Comparison of ENCODE assay signal across 23 mouse cellular contexts in the genomic region with DNA sequence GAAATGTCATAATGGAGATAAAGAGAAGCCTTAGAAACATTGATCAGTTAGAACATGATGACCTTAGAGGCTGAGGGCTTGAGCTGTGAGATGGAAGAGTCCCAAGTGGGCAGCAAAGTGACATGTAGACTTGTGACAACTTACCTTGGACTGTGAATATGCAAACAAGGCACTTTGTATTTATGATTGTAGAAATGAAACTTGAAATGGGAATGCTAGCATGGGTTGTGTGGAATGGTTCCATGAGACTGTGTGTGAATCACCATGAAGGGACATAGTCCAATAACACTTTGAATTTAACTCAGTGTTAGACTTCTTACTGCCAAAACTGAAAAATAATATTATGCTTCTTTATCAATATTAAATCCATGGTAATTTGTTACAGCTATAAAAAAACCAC.
"Had no signal": no experiment of that assay in that cellular context is flagged by ENCODE, and none has a peak within 500 bp of the region (broad histone marks: within the 10 kb centered on the region; RNA-seq: fewer than 3 reads in every experiment).

No protein-coding gene starts in this region.

- ATAC-seq: liver, embryonic 12.5 days; liver, postnatal 0 days; lung, postnatal 0 days; midbrain, embryonic 13.5 days; midbrain, embryonic 15.5 days; midbrain, embryonic 16.5 days had no signal

- H3K36me3 ChIP-seq: limb, embryonic 10.5 days; limb, embryonic 12.5 days; limb, embryonic 13.5 days; limb, embryonic 15.5 days; liver, embryonic 12.5 days; liver, embryonic 13.5 days; liver, embryonic 15.5 days; lung, embryonic 15.5 days; midbrain, embryonic 10.5 days; midbrain, embryonic 12.5 days; midbrain, embryonic 13.5 days; midbrain, embryonic 15.5 days; neural tube, embryonic 12.5 days had no signal

- H3K9ac ChIP-seq: limb, embryonic 12.5 days; limb, embryonic 13.5 days; limb, embryonic 15.5 days; liver, embryonic 12.5 days; liver, embryonic 13.5 days; liver, embryonic 14.5 days; liver, embryonic 15.5 days; liver, postnatal 0 days; lung, embryonic 14.5 days; lung, embryonic 15.5 days; midbrain, embryonic 12.5 days; midbrain, embryonic 13.5 days; midbrain, embryonic 15.5 days; neural tube, embryonic 12.5 days had no signal

- H3K27me3 ChIP-seq: limb, embryonic 12.5 days; limb, embryonic 13.5 days; limb, embryonic 15.5 days; liver, embryonic 12.5 days; liver, embryonic 13.5 days; liver, embryonic 15.5 days; lung, embryonic 15.5 days; megakaryocyte, embryonic 14.5 days; midbrain, embryonic 12.5 days; midbrain, embryonic 13.5 days; midbrain, embryonic 15.5 days; neural tube, embryonic 12.5 days had no signal

- H3K27ac ChIP-seq: limb, embryonic 10.5 days; limb, embryonic 12.5 days; limb, embryonic 13.5 days; limb, embryonic 15.5 days; liver, embryonic 12.5 days; liver, embryonic 13.5 days; liver, embryonic 14.5 days; liver, embryonic 15.5 days; lung, embryonic 15.5 days; macrophage; midbrain, embryonic 10.5 days; midbrain, embryonic 12.5 days; midbrain, embryonic 13.5 days; midbrain, embryonic 15.5 days; neural tube, embryonic 12.5 days had no signal

- H3K4me1 ChIP-seq: limb, embryonic 10.5 days; limb, embryonic 12.5 days; limb, embryonic 13.5 days; limb, embryonic 15.5 days; liver, embryonic 12.5 days; liver, embryonic 13.5 days; liver, embryonic 15.5 days; lung, embryonic 15.5 days; megakaryocyte, embryonic 14.5 days; midbrain, embryonic 10.5 days; midbrain, embryonic 12.5 days; midbrain, embryonic 13.5 days; midbrain, embryonic 15.5 days; neural tube, embryonic 12.5 days had no signal

- H3K4me3 ChIP-seq: limb, embryonic 10.5 days; limb, embryonic 12.5 days; limb, embryonic 13.5 days; limb, embryonic 15.5 days; liver, embryonic 12.5 days; liver, embryonic 13.5 days; liver, embryonic 15.5 days; lung, embryonic 15.5 days; megakaryocyte, embryonic 14.5 days; midbrain, embryonic 10.5 days; midbrain, embryonic 12.5 days; midbrain, embryonic 13.5 days; midbrain, embryonic 15.5 days; myocyte; neural tube, embryonic 12.5 days had no signal

- H3K4me2 ChIP-seq: limb, embryonic 12.5 days; limb, embryonic 13.5 days; limb, embryonic 15.5 days; liver, embryonic 11.5 days; liver, embryonic 12.5 days; liver, embryonic 13.5 days; liver, embryonic 15.5 days; lung, embryonic 14.5 days; lung, embryonic 15.5 days; midbrain, embryonic 11.5 days; midbrain, embryonic 12.5 days; midbrain, embryonic 13.5 days; midbrain, embryonic 15.5 days; neural tube, embryonic 12.5 days had no signal

- H3K9me3 ChIP-seq: limb, embryonic 10.5 days; limb, embryonic 12.5 days; limb, embryonic 13.5 days; limb, embryonic 15.5 days; liver, embryonic 12.5 days; liver, embryonic 13.5 days; liver, embryonic 15.5 days; lung, embryonic 15.5 days; midbrain, embryonic 10.5 days; midbrain, embryonic 12.5 days; midbrain, embryonic 13.5 days; midbrain, embryonic 15.5 days; neural tube, embryonic 12.5 days had no signal
